Mouse (Mus musculus): Measurements from ENCODE around the gene Rprml. TPM values are rescaled to one million over a fixed set of nuclear protein-coding genes. Genes with fewer than 3 reads are reported as not detected.
"Not testable (repeated sequence)": the region's sequence is repeated elsewhere in the genome, so short reads cannot be mapped to it uniquely, and the experiment has no call there.

Gene Rprml
- polyA plus RNA-seq, 1 experiment from 2014 or later = not detected

DNA sequence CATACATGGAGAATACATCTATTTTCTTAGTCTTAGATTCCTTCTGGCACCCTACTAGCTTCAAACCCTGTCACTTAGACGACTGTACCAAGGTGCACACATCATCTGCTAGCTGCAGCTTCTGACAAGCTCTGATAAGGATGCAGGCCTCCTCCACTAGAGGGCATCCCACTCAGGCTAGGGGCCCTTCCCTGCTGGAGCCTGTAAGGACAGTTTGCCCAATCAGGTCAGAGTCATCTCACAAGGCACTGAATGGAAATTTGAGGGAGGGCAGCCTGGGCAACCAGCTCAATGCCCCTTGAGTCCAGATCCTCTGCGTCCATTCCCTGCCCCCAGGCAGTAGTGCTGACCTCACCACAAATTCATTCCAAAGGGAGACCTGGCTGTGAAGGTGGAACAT is 27.7 kb downstream of the Rprml start:
- not testable (repeated sequence) for H3K4me2 ChIP-seq (replicated peaks); H3K9me3 ChIP-seq (ENCODE audit: control insufficient read depth, low read length); H3K27ac ChIP-seq; H3K9ac ChIP-seq; H3K27me3 ChIP-seq (ENCODE audit: control insufficient read depth, insufficient read depth, low read length); H3K4me1 ChIP-seq (replicated peaks; ENCODE audit: control insufficient read depth, insufficient read depth, low read length); H3K4me3 ChIP-seq (replicated peaks; ENCODE audit: low read length); ATAC-seq (ENCODE audit: low FRiP score)
- whole genome bisulfite sequencing = 28% methylated on average over 2 of the region's 2 CpGs
- peak; percentile 50 for DNase-seq (ENCODE audit: low spot score)
- peaks cover 66% of the 10 kb centered on the region for H3K36me3 ChIP-seq (replicated peaks; ENCODE audit: control insufficient read depth, insufficient read depth)

DNA sequence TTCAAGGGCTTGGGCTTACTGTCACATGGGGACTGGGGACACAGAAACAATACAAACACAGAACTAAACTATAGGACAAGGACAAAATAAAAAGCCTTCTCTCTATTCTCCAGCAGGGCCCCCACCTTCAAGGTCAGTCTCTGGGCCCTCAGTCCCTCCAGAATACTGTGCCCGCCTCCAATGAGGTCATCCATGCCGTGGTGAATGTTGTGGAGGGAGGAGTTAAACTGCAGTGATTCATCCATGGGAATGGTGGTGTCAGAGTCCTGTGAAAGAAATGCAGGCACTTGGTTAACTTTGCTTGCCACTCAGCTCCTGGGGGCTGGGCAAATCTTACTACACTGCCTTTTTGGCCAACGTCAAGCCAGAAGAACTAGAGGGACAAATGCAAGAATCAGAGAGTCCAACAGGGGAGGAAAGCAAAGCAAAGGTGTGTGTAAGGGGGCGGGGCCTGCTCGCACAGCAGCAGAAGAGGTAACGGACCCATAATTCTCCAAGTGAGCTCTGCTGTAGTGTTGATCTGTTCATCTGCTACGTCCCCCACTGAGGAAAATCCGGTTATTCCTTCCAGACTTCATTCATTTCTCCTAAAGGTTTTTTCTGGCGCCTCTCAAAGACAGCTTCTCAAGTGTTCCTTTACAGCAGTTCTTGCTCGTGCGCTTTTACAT is 34.4 kb downstream of the Rprml start:
- Histone ChIP-seq H3K27ac (no peak overlapping the region), H3K4me1 (replicated peaks; ENCODE audit: control insufficient read depth, insufficient read depth, low read length) (no peaks in the 10 kb centered on the region), H3K4me3 (replicated peaks; ENCODE audit: low read length) (no peak overlapping the region), H3K9ac (no peak overlapping the region), H3K27me3 (ENCODE audit: control insufficient read depth, insufficient read depth, low read length) (no peaks in the 10 kb centered on the region), H3K4me2 (replicated peaks) (no peak overlapping the region), H3K9me3 (ENCODE audit: control insufficient read depth, low read length) (no peaks in the 10 kb centered on the region), H3K36me3 (replicated peaks; ENCODE audit: control insufficient read depth, insufficient read depth) (peaks cover 98% of the 10 kb centered on the region)
- 93% methylated on average over 11 of the region's 11 CpGs for WGBS
- ATAC-seq (ENCODE audit: low FRiP score) (no peak), DNase-seq (ENCODE audit: low spot score) (no peak)

DNA sequence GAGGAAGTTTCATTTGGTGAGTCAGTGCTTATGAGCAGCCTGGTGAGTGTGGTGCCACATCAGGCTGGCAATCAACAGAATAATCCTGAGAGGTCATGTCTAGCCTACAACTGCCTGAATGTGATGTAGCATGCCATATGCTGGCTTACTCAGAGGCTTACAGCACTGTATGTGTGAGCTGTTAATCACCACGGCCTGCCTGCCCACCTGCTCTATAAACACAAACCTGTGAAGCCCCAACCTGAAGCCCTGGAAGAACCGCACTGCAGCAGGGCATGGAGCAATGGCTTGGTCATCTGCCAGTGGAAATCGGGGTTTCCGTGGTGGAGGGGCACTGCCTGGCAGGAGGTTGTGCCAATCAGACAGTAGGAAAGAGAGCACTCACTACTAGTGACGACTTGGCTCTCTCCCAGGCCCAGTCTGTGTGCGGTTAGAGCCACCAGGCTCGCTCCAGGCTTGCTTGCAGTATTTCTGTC is 35.9 kb downstream of the Rprml start:
- 87% methylated on average over 7 of the region's 7 CpGs for WGBS
- Histone ChIP-seq H3K27me3 (ENCODE audit: control insufficient read depth, insufficient read depth, low read length) (no peaks in the 10 kb centered on the region), H3K9ac (no peak overlapping the region), H3K27ac (no peak overlapping the region), H3K9me3 (ENCODE audit: control insufficient read depth, low read length) (no peaks in the 10 kb centered on the region), H3K4me1 (replicated peaks; ENCODE audit: control insufficient read depth, insufficient read depth, low read length) (no peaks in the 10 kb centered on the region), H3K36me3 (replicated peaks; ENCODE audit: control insufficient read depth, insufficient read depth) (peaks cover 83% of the 10 kb centered on the region), H3K4me3 (replicated peaks; ENCODE audit: low read length) (no peak overlapping the region), H3K4me2 (replicated peaks) (no peak overlapping the region)
- ATAC-seq (ENCODE audit: low FRiP score) (no peak), DNase-seq (ENCODE audit: low spot score) (no peak)

DNA sequence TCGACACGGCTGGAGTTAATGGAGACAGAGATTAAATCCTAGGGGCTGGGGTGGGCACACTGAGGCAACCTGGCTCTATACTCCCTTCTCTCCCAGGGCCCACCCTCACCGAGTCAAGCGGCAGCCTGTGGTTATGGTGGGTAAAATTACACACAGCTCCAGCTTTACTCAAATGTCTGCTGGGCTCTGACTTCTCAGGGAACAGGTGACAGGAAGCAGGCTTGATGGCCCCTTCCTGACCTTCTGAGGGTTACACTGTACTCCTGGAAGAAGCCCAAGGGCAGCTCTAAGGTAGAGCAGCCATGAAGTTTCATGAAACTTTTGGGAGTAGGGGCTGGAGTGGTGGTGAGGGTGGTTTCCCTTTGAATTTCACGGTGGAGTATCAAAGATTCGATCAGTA is 37.3 kb downstream of the Rprml start:
- H3K4me3 ChIP-seq (replicated peaks; ENCODE audit: low read length) = no peak overlapping the region
- H3K36me3 ChIP-seq (replicated peaks; ENCODE audit: control insufficient read depth, insufficient read depth) = peaks cover 70% of the 10 kb centered on the region
- H3K27ac ChIP-seq = no peak overlapping the region
- WGBS = 88% methylated on average over 6 of the region's 6 CpGs
- no peaks in the 10 kb centered on the region for H3K9me3 ChIP-seq (ENCODE audit: control insufficient read depth, low read length)
- no peaks in the 10 kb centered on the region for H3K4me1 ChIP-seq (replicated peaks; ENCODE audit: control insufficient read depth, insufficient read depth, low read length)
- DNase-seq (ENCODE audit: low spot score) = no peak
- no peak for ATAC-seq (ENCODE audit: low FRiP score)
- H3K4me2 ChIP-seq (replicated peaks) = no peak overlapping the region
- H3K9ac ChIP-seq = no peak overlapping the region
- H3K27me3 ChIP-seq (ENCODE audit: control insufficient read depth, insufficient read depth, low read length) = no peaks in the 10 kb centered on the region

DNA sequence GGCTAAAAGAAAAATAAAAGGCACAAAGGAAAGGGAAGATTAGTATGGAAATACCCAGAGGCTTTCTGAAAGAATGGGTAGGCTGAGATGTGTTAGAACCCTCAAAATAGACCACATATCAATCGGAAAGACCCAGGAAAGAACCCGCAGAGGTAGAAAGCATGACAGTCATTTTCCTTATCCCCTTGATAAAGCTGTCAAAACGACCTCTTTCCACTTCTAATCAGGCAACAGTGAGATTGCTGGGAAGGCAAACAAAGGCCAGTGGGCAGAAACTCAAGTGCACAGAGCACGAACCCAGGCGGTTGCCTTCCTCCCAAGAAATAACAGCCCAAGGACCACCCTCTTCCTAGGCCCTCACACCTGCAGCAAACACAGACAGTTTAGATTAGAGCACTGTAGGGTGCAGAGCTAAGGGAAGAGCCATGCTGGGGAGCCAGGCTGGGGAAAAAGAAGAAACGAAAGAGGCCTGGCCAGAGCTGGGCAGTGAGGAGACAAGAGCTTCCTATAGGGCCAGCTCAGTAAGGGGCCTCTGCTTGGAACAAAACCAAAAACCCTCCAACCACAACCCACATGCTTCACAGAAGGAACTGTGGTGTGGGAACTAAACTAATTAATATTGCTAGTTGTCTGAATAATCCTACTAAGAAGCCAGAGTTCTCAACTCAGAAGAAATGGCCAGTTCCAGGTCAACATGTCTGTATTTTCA is 39.1 kb downstream of the Rprml start:
- Histone ChIP-seq H3K27me3 (ENCODE audit: control insufficient read depth, insufficient read depth, low read length) (no peaks in the 10 kb centered on the region), H3K9me3 (ENCODE audit: control insufficient read depth, low read length) (no peaks in the 10 kb centered on the region), H3K9ac (no peak overlapping the region), H3K4me2 (replicated peaks) (no peak overlapping the region), H3K36me3 (replicated peaks; ENCODE audit: control insufficient read depth, insufficient read depth) (peaks cover 53% of the 10 kb centered on the region), H3K4me1 (replicated peaks; ENCODE audit: control insufficient read depth, insufficient read depth, low read length) (no peaks in the 10 kb centered on the region; the same call in 1 of the 2 replicates), H3K4me3 (replicated peaks; ENCODE audit: low read length) (no peak overlapping the region), H3K27ac (no peak overlapping the region)
- ATAC-seq (ENCODE audit: low FRiP score) = no peak
- WGBS = 71% methylated on average over 6 of the region's 6 CpGs
- DNase-seq (ENCODE audit: low spot score) = no peak

DNA sequence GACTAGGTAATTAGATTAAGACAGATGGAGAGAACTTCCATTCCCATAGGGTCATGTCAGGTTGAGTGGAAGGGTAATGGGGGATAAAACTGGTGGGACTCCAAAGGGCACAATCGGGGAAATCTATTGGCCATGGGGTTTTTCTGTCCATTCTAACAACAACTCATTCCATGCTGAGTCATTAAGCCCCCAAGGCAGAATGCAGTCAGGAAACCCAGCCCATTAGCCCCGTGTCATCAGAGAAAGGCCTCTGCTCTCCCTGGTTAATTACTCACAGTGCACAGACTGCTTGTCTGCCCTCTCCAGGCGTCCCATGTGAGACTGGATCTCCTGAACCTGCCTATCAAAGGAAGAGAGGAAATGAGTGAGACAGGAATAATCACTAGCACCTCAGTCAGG is 39.6 kb downstream of the Rprml start:
- H3K27me3 ChIP-seq (ENCODE audit: control insufficient read depth, insufficient read depth, low read length) = no peaks in the 10 kb centered on the region
- no peak overlapping the region for H3K9ac ChIP-seq
- H3K4me2 ChIP-seq (replicated peaks) = no peak overlapping the region
- no peak for ATAC-seq (ENCODE audit: low FRiP score)
- H3K4me3 ChIP-seq (replicated peaks; ENCODE audit: low read length) = no peak overlapping the region
- 41% methylated on average over 3 of the region's 3 CpGs for WGBS
- H3K27ac ChIP-seq = no peak overlapping the region
- H3K4me1 ChIP-seq (replicated peaks; ENCODE audit: control insufficient read depth, insufficient read depth, low read length) = no peaks in the 10 kb centered on the region; the same call in 1 of the 2 replicates
- no peaks in the 10 kb centered on the region for H3K9me3 ChIP-seq (ENCODE audit: control insufficient read depth, low read length)
- H3K36me3 ChIP-seq (replicated peaks; ENCODE audit: control insufficient read depth, insufficient read depth) = peaks cover 47% of the 10 kb centered on the region
- no peak for DNase-seq (ENCODE audit: low spot score)

DNA sequence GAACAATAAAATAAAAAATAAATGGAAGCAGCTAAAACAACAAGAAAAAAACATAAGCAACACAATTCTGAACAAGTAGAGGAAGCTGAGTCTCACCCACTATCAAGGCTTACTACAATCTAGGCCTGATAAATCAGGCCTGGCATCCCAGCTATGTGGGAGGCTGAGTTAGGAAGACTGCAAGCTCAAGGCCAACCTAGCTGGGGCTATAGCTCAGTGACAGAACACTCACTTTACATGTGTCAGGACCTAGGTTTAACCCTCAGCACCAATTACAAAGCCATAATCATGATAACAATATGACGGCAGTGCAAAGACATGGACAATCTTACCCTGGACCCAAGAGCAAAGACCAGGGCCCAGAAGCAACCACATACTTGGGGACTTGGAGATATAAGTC is 41.7 kb downstream of the Rprml start:
- H3K4me2 ChIP-seq (replicated peaks) = no peak overlapping the region
- H3K27ac ChIP-seq = no peak overlapping the region
- H3K9me3 ChIP-seq (ENCODE audit: control insufficient read depth, low read length) = no peaks in the 10 kb centered on the region
- peaks cover 4% of the 10 kb centered on the region; the same call in 1 of the 2 replicates for H3K4me1 ChIP-seq (replicated peaks; ENCODE audit: control insufficient read depth, insufficient read depth, low read length)
- no peaks in the 10 kb centered on the region for H3K27me3 ChIP-seq (ENCODE audit: control insufficient read depth, insufficient read depth, low read length)
- DNase-seq (ENCODE audit: low spot score) = no peak
- H3K4me3 ChIP-seq (replicated peaks; ENCODE audit: low read length) = no peak overlapping the region
- 89% methylated on average over 1 of the region's 1 CpGs for WGBS
- no peak for ATAC-seq (ENCODE audit: low FRiP score)
- H3K36me3 ChIP-seq (replicated peaks; ENCODE audit: control insufficient read depth, insufficient read depth) = peaks cover 27% of the 10 kb centered on the region
- no peak overlapping the region for H3K9ac ChIP-seq

DNA sequence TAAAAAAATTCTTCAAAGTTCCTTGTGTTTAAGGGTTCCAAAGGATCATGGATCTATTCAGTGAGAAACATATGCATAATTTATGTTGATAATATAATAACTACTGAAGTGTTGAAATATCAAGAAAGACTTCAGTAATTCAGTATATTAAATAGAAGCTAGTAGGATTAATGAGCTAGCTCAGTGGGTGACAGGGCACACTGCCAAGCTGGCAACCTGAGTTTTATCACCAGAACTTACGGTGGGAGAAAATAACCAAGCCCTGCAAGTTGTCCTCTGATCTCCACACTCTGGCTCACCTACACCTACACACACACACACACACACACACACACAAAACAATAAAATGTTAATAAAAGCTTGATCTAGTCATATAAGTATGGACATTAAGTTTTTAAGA is 43.9 kb downstream of the Rprml start:
- Histone ChIP-seq H3K27ac (no peak overlapping the region), H3K9me3 (ENCODE audit: control insufficient read depth, low read length) (no peaks in the 10 kb centered on the region), H3K4me1 (replicated peaks; ENCODE audit: control insufficient read depth, insufficient read depth, low read length) (peaks cover 14% of the 10 kb centered on the region), H3K9ac (no peak overlapping the region), H3K36me3 (replicated peaks; ENCODE audit: control insufficient read depth, insufficient read depth) (peaks cover 5% of the 10 kb centered on the region), H3K27me3 (ENCODE audit: control insufficient read depth, insufficient read depth, low read length) (no peaks in the 10 kb centered on the region), H3K4me2 (replicated peaks) (no peak overlapping the region), H3K4me3 (replicated peaks; ENCODE audit: low read length) (no peak overlapping the region)
- ATAC-seq (ENCODE audit: low FRiP score) (no peak), DNase-seq (ENCODE audit: low spot score) (no peak)
- WGBS = 48% methylated on average over 1 of the region's 1 CpGs

DNA sequence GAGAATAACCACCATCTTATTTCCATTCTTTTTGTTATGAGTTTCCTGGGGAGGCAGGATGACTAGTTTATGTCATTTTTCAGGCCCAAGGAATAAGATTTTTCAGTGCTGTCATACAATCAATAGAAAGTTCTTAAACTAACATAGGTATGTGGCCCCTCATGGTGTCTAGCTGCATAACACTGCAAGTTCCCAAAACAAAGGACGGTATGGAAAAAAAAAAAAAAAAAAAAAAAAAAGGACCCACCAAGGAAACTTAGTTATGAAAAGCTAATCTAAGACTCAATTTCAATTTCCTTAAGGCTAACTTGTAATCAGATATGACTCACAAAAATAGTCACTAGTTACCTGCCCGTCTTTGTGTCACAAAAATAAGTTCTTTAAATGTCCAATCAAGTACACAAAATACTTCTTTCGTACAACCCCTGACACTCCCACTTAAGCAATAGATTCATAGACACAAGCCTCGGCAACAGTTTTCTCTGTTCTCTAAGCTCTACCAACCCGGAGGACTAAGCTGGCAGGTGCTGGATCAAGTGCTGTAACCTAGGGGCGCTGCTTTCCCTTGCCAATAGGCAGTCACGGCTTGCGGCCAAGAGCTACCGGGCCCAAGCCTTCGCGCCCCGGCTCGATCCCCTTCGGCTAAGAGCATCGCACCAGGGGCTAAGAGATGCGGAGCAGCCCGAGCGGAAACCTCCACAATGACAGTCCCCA is 47.6 kb downstream of the Rprml start:
- Histone ChIP-seq H3K9ac (peak overlapping the region; percentile 96), H3K4me2 (replicated peaks) (peak overlapping the region; percentile 58), H3K27ac (peak overlapping the region; percentile 98), H3K4me1 (replicated peaks; ENCODE audit: control insufficient read depth, insufficient read depth, low read length) (peaks cover 18% of the 10 kb centered on the region), H3K9me3 (ENCODE audit: control insufficient read depth, low read length) (no peaks in the 10 kb centered on the region), H3K4me3 (replicated peaks; ENCODE audit: low read length) (peak overlapping the region; percentile 96), H3K27me3 (ENCODE audit: control insufficient read depth, insufficient read depth, low read length) (no peaks in the 10 kb centered on the region), H3K36me3 (replicated peaks; ENCODE audit: control insufficient read depth, insufficient read depth) (no peaks in the 10 kb centered on the region)
- 2% methylated on average over 18 of the region's 18 CpGs for WGBS
- DNase-seq (ENCODE audit: low spot score) (peak; percentile 58), ATAC-seq (ENCODE audit: low FRiP score) (no peak)
